Comparison of ENCODE assay signal across 17 mouse cellular contexts in genomic region chr6:82987411-82987971, GRCm38 (mm10). TPM values are rescaled to one million over a fixed set of nuclear protein-coding genes. Genes with fewer than 3 reads are reported as not detected.
DNase-seq lines count a peak whose midpoint lies in the region; ATAC-seq lines count a peak whose summit lies in the region.
"Had no signal": no experiment of that assay in that cellular context is flagged by ENCODE, and none has a peak within 500 bp of the region (broad histone marks: within the 10 kb centered on the region; RNA-seq: fewer than 3 reads in every experiment).

No protein-coding gene starts in this region.

- H3K9me3 ChIP-seq in forebrain, embryonic 14.5 days (replicated peaks; ENCODE audit: control insufficient read depth, low read length) = no peaks in the 10 kb centered on the region
- H3K9me3 ChIP-seq in forebrain, embryonic 16.5 days (ENCODE audit: control insufficient read depth, low read length) = no peaks in the 10 kb centered on the region
- no peaks in the 10 kb centered on the region for H3K9me3 ChIP-seq in limb, embryonic 10.5 days (replicated peaks)
- H3K9me3 ChIP-seq: forebrain, embryonic 12.5 days; heart, embryonic 15.5 days; hindbrain, embryonic 15.5 days; liver, embryonic 12.5 days had no signal

- H3K4me1 ChIP-seq in forebrain, embryonic 14.5 days (ENCODE audit: control insufficient read depth, insufficient read depth, low read length) = no peaks in the 10 kb centered on the region
- no peaks in the 10 kb centered on the region for H3K4me1 ChIP-seq in forebrain, embryonic 16.5 days (replicated peaks; ENCODE audit: control insufficient read depth, insufficient read depth, low read length)
- peaks cover 23% of the 10 kb centered on the region for H3K4me1 ChIP-seq in limb, embryonic 10.5 days
- H3K4me1 ChIP-seq: forebrain, embryonic 12.5 days; heart, embryonic 15.5 days; hindbrain, embryonic 15.5 days; liver, embryonic 12.5 days had no signal

- H3K27me3 ChIP-seq in forebrain, embryonic 14.5 days (replicated peaks; ENCODE audit: control insufficient read depth, insufficient read depth, low read length) = no peaks in the 10 kb centered on the region
- no peaks in the 10 kb centered on the region for H3K27me3 ChIP-seq in forebrain, embryonic 16.5 days (replicated peaks; ENCODE audit: control insufficient read depth, insufficient read depth, low read length)
- no peaks in the 10 kb centered on the region for H3K27me3 ChIP-seq in limb, embryonic 10.5 days (ENCODE audit: low read depth, poor library complexity, severe bottlenecking)
- H3K27me3 ChIP-seq: forebrain, embryonic 12.5 days; hindbrain, embryonic 15.5 days; liver, embryonic 12.5 days had no signal

- H3K36me3 ChIP-seq in forebrain, embryonic 14.5 days (ENCODE audit: control insufficient read depth, insufficient read depth, low read length) = no peaks in the 10 kb centered on the region
- H3K36me3 ChIP-seq in forebrain, embryonic 16.5 days (ENCODE audit: control insufficient read depth, insufficient read depth) = no peaks in the 10 kb centered on the region
- no peaks in the 10 kb centered on the region for H3K36me3 ChIP-seq in limb, embryonic 10.5 days
- H3K36me3 ChIP-seq: forebrain, embryonic 12.5 days; heart, embryonic 15.5 days; hindbrain, embryonic 15.5 days; liver, embryonic 12.5 days had no signal

- DNase-seq in forebrain, embryonic 14.5 days (ENCODE audit: low spot score) = peak; percentile 19
- peak; percentile 10 for DNase-seq in retina, postnatal 1 day
- no peak for DNase-seq in retina, embryonic 14.5 days (ENCODE audit: low spot score)
- DNase-seq in limb, embryonic 10.5 days (ENCODE audit: low spot score) = peak; percentile 82
- DNase-seq in frontal cortex, postnatal 36 days (ENCODE audit: low spot score in 2 of 2) = no peak
- DNase-seq: cerebellum, adult 11-12 months; gastrocnemius, postnatal 36 days; right cerebral cortex, postnatal 25 days had no signal

- peak; percentile 23; the same call in 1 of the 2 replicates for ATAC-seq in forebrain, embryonic 14.5 days
- ATAC-seq in forebrain, embryonic 16.5 days = no peak
- no peak for ATAC-seq in megakaryocyte-erythroid progenitor cell, adult 5-6 weeks (replicated peaks; ENCODE audit: low FRiP score, low TSS enrichment, poor library complexity, severe bottlenecking)
- no peak for ATAC-seq in frontal cortex, adult (ENCODE audit: low TSS enrichment)
- ATAC-seq: liver, embryonic 12.5 days; Patski had no signal

- H3K27ac ChIP-seq in forebrain, embryonic 14.5 days (ENCODE audit: low read depth, low read length) = no peak overlapping the region
- no peak overlapping the region for H3K27ac ChIP-seq in forebrain, embryonic 16.5 days (ENCODE audit: low read length)
- H3K27ac ChIP-seq in limb, embryonic 10.5 days = peak overlapping the region; percentile 87
- H3K27ac ChIP-seq: forebrain, embryonic 12.5 days; heart, embryonic 15.5 days; hindbrain, embryonic 15.5 days; liver, embryonic 12.5 days had no signal

- 44% methylated on average over 9 of the region's 9 CpGs for WGBS in forebrain, embryonic 14.5 days
- WGBS in forebrain, embryonic 16.5 days = 40% methylated on average over 9 of the region's 9 CpGs
- 14% methylated on average over 9 of the region's 9 CpGs for WGBS in limb, embryonic 10.5 days

- H3K9ac ChIP-seq in forebrain, embryonic 14.5 days (ENCODE audit: low read length) = no peak overlapping the region
- no peak overlapping the region for H3K9ac ChIP-seq in forebrain, embryonic 16.5 days (replicated peaks; ENCODE audit: low read depth, low read length)
- H3K9ac ChIP-seq: forebrain, embryonic 12.5 days; heart, embryonic 15.5 days; hindbrain, embryonic 15.5 days; liver, embryonic 12.5 days had no signal

- H3K4me2 ChIP-seq in forebrain, embryonic 14.5 days (ENCODE audit: low read length) = no peak overlapping the region
- H3K4me2 ChIP-seq in forebrain, embryonic 16.5 days (ENCODE audit: low read length) = no peak overlapping the region
- H3K4me2 ChIP-seq: forebrain, embryonic 12.5 days; heart, embryonic 15.5 days; hindbrain, embryonic 15.5 days; liver, embryonic 12.5 days had no signal

- H3K4me3 ChIP-seq in forebrain, embryonic 14.5 days (ENCODE audit: low read depth, low read length) = no peak overlapping the region
- H3K4me3 ChIP-seq in forebrain, embryonic 16.5 days (replicated peaks; ENCODE audit: low read length) = no peak overlapping the region
- H3K4me3 ChIP-seq in limb, embryonic 10.5 days = no peak overlapping the region
- H3K4me3 ChIP-seq: forebrain, embryonic 12.5 days; heart, embryonic 15.5 days; hindbrain, embryonic 15.5 days; liver, embryonic 12.5 days had no signal

RNA-seq across cellular contexts. Expression of gene M1ap, which starts 40.8 kb away (rescaled TPM):
- 0.13 TPM in 1 of 2 replicates, not detected in the other for polyA plus RNA-seq in forebrain, embryonic 14.5 days (2014; fragmentation: Nextera tagmentation; extraction: Ambion mirVana)
- not detected in 2 replicates for polyA plus RNA-seq in forebrain, embryonic 16.5 days (2015; fragmentation: Nextera tagmentation; extraction: Ambion mirVana)
- 0.19 and 0.33 TPM in 2 replicates for polyA plus RNA-seq in limb, embryonic 10.5 days (2016; fragmentation: Nextera tagmentation; extraction: Ambion mirVana)
- total RNA-seq in megakaryocyte-erythroid progenitor cell, adult 5-6 weeks (2014; fragmentation: Nextera tagmentation) = 11.4 and 16.2 TPM in 2 replicates
- total RNA-seq in megakaryocyte-erythroid progenitor cell, adult 5-6 weeks (2017) = 7.5 and 10.2 TPM in 2 replicates
- total RNA-seq: gastrocnemius, postnatal 36 days had no signal
- polyA plus RNA-seq: forebrain, embryonic 12.5 days; Patski had no signal

RNA-seq across cellular contexts. Expression of gene Dok1, which starts 45.8 kb away (rescaled TPM):
- polyA plus RNA-seq in forebrain, embryonic 14.5 days (2014; fragmentation: Nextera tagmentation; extraction: Ambion mirVana) = 2.6 and 3.4 TPM in 2 replicates
- polyA plus RNA-seq in forebrain, embryonic 16.5 days (2015; fragmentation: Nextera tagmentation; extraction: Ambion mirVana) = 2.0 and 2.1 TPM in 2 replicates
- polyA plus RNA-seq in limb, embryonic 10.5 days (2016; fragmentation: Nextera tagmentation; extraction: Ambion mirVana) = 9.8 and 14.9 TPM in 2 replicates
- 15.0 and 25.0 TPM in 2 replicates for total RNA-seq in megakaryocyte-erythroid progenitor cell, adult 5-6 weeks (2014; fragmentation: Nextera tagmentation)
- total RNA-seq in megakaryocyte-erythroid progenitor cell, adult 5-6 weeks (2017) = 24.2 and 46.1 TPM in 2 replicates

RNA-seq across cellular contexts. Expression of gene Loxl3, which starts 46.5 kb away (rescaled TPM):
- polyA plus RNA-seq in forebrain, embryonic 14.5 days (2014; fragmentation: Nextera tagmentation; extraction: Ambion mirVana) = 3.8 and 4.9 TPM in 2 replicates
- 5.3 and 6.0 TPM in 2 replicates for polyA plus RNA-seq in forebrain, embryonic 16.5 days (2015; fragmentation: Nextera tagmentation; extraction: Ambion mirVana)
- polyA plus RNA-seq in limb, embryonic 10.5 days (2016; fragmentation: Nextera tagmentation; extraction: Ambion mirVana) = 6.3 and 12.8 TPM in 2 replicates
- 0.67 and 8.2 TPM in 2 replicates for total RNA-seq in megakaryocyte-erythroid progenitor cell, adult 5-6 weeks (2014; fragmentation: Nextera tagmentation)
- total RNA-seq in megakaryocyte-erythroid progenitor cell, adult 5-6 weeks (2017) = 0.61 and 0.88 TPM in 2 replicates

RNA-seq across cellular contexts. Expression of gene Sema4f, which starts 47.9 kb away (rescaled TPM):
- 4.0 and 5.7 TPM in 2 replicates for polyA plus RNA-seq in forebrain, embryonic 14.5 days (2014; fragmentation: Nextera tagmentation; extraction: Ambion mirVana)
- polyA plus RNA-seq in forebrain, embryonic 16.5 days (2015; fragmentation: Nextera tagmentation; extraction: Ambion mirVana) = 16.3 and 18.7 TPM in 2 replicates
- 0.83 and 1.9 TPM in 2 replicates for polyA plus RNA-seq in limb, embryonic 10.5 days (2016; fragmentation: Nextera tagmentation; extraction: Ambion mirVana)
- total RNA-seq in megakaryocyte-erythroid progenitor cell, adult 5-6 weeks (2014; fragmentation: Nextera tagmentation) = not detected in 2 replicates
- not detected in 2 replicates for total RNA-seq in megakaryocyte-erythroid progenitor cell, adult 5-6 weeks (2017)
- total RNA-seq: common myeloid progenitor, adult 5-6 weeks had no signal

Comparison
In these comparisons a context has a peak if more than half of its experiments do, and no peak if none do; other contexts are left out.
1. DNase-seq: peak in forebrain, embryonic 14.5 days (single experiment), retina, postnatal 1 day (single experiment) and limb, embryonic 10.5 days (single experiment); none in retina, embryonic 14.5 days (single experiment) and frontal cortex, postnatal 36 days (0 of 2).